Mouse (Mus musculus): ENCODE results near the gene Pde1b. TPM values are rescaled to one million over a fixed set of nuclear protein-coding genes. Genes with fewer than 3 reads are reported as not detected.

Pde1b gene
- polyA plus RNA-seq, 1 experiment from 2014 or later = 99.0 TPM

GRCm38 (mm10) chr15:103500723-103501122 lies 2.1 kb upstream of the Pde1b start:
- Histone ChIP-seq H3K4me2 (ENCODE audit: low read depth, low read length) (no peak overlapping the region), H3K36me3 (ENCODE audit: control insufficient read depth, insufficient read depth, low read length) (no peaks in the 10 kb centered on the region), H3K4me3 (ENCODE audit: low read depth, low read length) (no peak overlapping the region), H3K4me1 (ENCODE audit: control insufficient read depth, insufficient read depth, low read length) (peaks cover 19% of the 10 kb centered on the region), H3K27me3 (ENCODE audit: control insufficient read depth, insufficient read depth, low read length) (no peaks in the 10 kb centered on the region), H3K9me3 (ENCODE audit: control insufficient read depth, low read length) (no peaks in the 10 kb centered on the region), H3K27ac (ENCODE audit: low read depth, low read length) (no peak overlapping the region), H3K9ac (replicated peaks; ENCODE audit: low read depth, low read length) (no peak overlapping the region)
- 53% methylated on average over 1 of the region's 1 CpGs for WGBS
- ATAC-seq (ENCODE audit: low read depth) = no peak

GRCm38 (mm10) chr15:103501186-103501585 lies 1.6 kb upstream of the Pde1b start:
- Histone ChIP-seq H3K36me3 (ENCODE audit: control insufficient read depth, insufficient read depth, low read length) (no peaks in the 10 kb centered on the region), H3K4me3 (ENCODE audit: low read depth, low read length) (no peak overlapping the region), H3K4me1 (ENCODE audit: control insufficient read depth, insufficient read depth, low read length) (peaks cover 20% of the 10 kb centered on the region), H3K27ac (ENCODE audit: low read depth, low read length) (no peak overlapping the region), H3K9me3 (ENCODE audit: control insufficient read depth, low read length) (no peaks in the 10 kb centered on the region), H3K27me3 (ENCODE audit: control insufficient read depth, insufficient read depth, low read length) (no peaks in the 10 kb centered on the region), H3K4me2 (ENCODE audit: low read depth, low read length) (no peak overlapping the region), H3K9ac (replicated peaks; ENCODE audit: low read depth, low read length) (no peak overlapping the region)
- WGBS = 79% methylated on average over 2 of the region's 2 CpGs
- ATAC-seq (ENCODE audit: low read depth) = no peak

GRCm38 (mm10) chr15:103503251-103503600 lies 392 bp downstream of the Pde1b start:
- H3K4me1 ChIP-seq (ENCODE audit: control insufficient read depth, insufficient read depth, low read length) = peaks cover 22% of the 10 kb centered on the region
- H3K9me3 ChIP-seq (ENCODE audit: control insufficient read depth, low read length) = no peaks in the 10 kb centered on the region
- H3K36me3 ChIP-seq (ENCODE audit: control insufficient read depth, insufficient read depth, low read length) = no peaks in the 10 kb centered on the region
- H3K9ac ChIP-seq (replicated peaks; ENCODE audit: low read depth, low read length) = peak overlapping the region; percentile 85
- H3K27me3 ChIP-seq (ENCODE audit: control insufficient read depth, insufficient read depth, low read length) = no peaks in the 10 kb centered on the region
- H3K27ac ChIP-seq (ENCODE audit: low read depth, low read length) = peak overlapping the region; percentile 74
- ATAC-seq (ENCODE audit: low read depth) = peak; percentile 59
- H3K4me3 ChIP-seq (ENCODE audit: low read depth, low read length) = peak overlapping the region; percentile 68
- WGBS = under 1% methylated on average over 15 of the region's 15 CpGs
- H3K4me2 ChIP-seq (ENCODE audit: low read depth, low read length) = peak overlapping the region; percentile 72

GRCm38 (mm10) chr15:103503660-103504059 lies 826 bp downstream of the Pde1b start:
- ATAC-seq (ENCODE audit: low read depth) = peak; percentile 55
- 27% methylated on average over 12 of the region's 12 CpGs for WGBS
- peaks cover 22% of the 10 kb centered on the region for H3K4me1 ChIP-seq (ENCODE audit: control insufficient read depth, insufficient read depth, low read length)
- H3K27me3 ChIP-seq (ENCODE audit: control insufficient read depth, insufficient read depth, low read length) = no peaks in the 10 kb centered on the region
- no peaks in the 10 kb centered on the region for H3K9me3 ChIP-seq (ENCODE audit: control insufficient read depth, low read length)
- H3K4me3 ChIP-seq (ENCODE audit: low read depth, low read length) = peak overlapping the region; percentile 68
- peak overlapping the region; percentile 85 for H3K9ac ChIP-seq (replicated peaks; ENCODE audit: low read depth, low read length)
- H3K27ac ChIP-seq (ENCODE audit: low read depth, low read length) = peak overlapping the region; percentile 74; the same call in 1 of the 2 replicates
- H3K4me2 ChIP-seq (ENCODE audit: low read depth, low read length) = peak overlapping the region; percentile 72
- H3K36me3 ChIP-seq (ENCODE audit: control insufficient read depth, insufficient read depth, low read length) = no peaks in the 10 kb centered on the region

GRCm38 (mm10) chr15:103509317-103509716 lies 6.5 kb downstream of the Pde1b start:
- Histone ChIP-seq H3K9me3 (ENCODE audit: control insufficient read depth, low read length) (no peaks in the 10 kb centered on the region), H3K4me3 (ENCODE audit: low read depth, low read length) (no peak overlapping the region), H3K4me1 (ENCODE audit: control insufficient read depth, insufficient read depth, low read length) (peaks cover 28% of the 10 kb centered on the region), H3K36me3 (ENCODE audit: control insufficient read depth, insufficient read depth, low read length) (no peaks in the 10 kb centered on the region), H3K27me3 (ENCODE audit: control insufficient read depth, insufficient read depth, low read length) (no peaks in the 10 kb centered on the region), H3K4me2 (ENCODE audit: low read depth, low read length) (no peak overlapping the region), H3K27ac (ENCODE audit: low read depth, low read length) (peak overlapping the region; percentile 12; the same call in 1 of the 2 replicates), H3K9ac (replicated peaks; ENCODE audit: low read depth, low read length) (no peak overlapping the region)
- WGBS = 48% methylated on average over 3 of the region's 3 CpGs
- ATAC-seq (ENCODE audit: low read depth) = no peak

- no peak overlapping the region for H3K4me3 ChIP-seq (ENCODE audit: low read depth, low read length)
- no peaks in the 10 kb centered on the region for H3K36me3 ChIP-seq (ENCODE audit: control insufficient read depth, insufficient read depth, low read length)
- H3K27me3 ChIP-seq (ENCODE audit: control insufficient read depth, insufficient read depth, low read length) = no peaks in the 10 kb centered on the region
- WGBS = 64% methylated on average over 1 of the region's 1 CpGs
- H3K9ac ChIP-seq (replicated peaks; ENCODE audit: low read depth, low read length) = no peak overlapping the region
- H3K4me1 ChIP-seq (ENCODE audit: control insufficient read depth, insufficient read depth, low read length) = peaks cover 21% of the 10 kb centered on the region
- H3K9me3 ChIP-seq (ENCODE audit: control insufficient read depth, low read length) = no peaks in the 10 kb centered on the region
- ATAC-seq (ENCODE audit: low read depth) = no peak
- no peak overlapping the region for H3K27ac ChIP-seq (ENCODE audit: low read depth, low read length)
- H3K4me2 ChIP-seq (ENCODE audit: low read depth, low read length) = no peak overlapping the region
These were observed 8.8 kb downstream of the Pde1b start for GRCm38 (mm10) chr15:103511652-103512051.

GRCm38 (mm10) chr15:103513621-103514031 lies 10.8 kb downstream of the Pde1b start:
- no peaks in the 10 kb centered on the region for H3K9me3 ChIP-seq (ENCODE audit: control insufficient read depth, low read length)
- peaks cover 21% of the 10 kb centered on the region for H3K4me1 ChIP-seq (ENCODE audit: control insufficient read depth, insufficient read depth, low read length)
- peak; percentile 47 for ATAC-seq (ENCODE audit: low read depth)
- peak overlapping the region; percentile 42 for H3K4me2 ChIP-seq (ENCODE audit: low read depth, low read length)
- 6% methylated on average over 7 of the region's 7 CpGs for WGBS
- no peaks in the 10 kb centered on the region for H3K36me3 ChIP-seq (ENCODE audit: control insufficient read depth, insufficient read depth, low read length)
- H3K9ac ChIP-seq (replicated peaks; ENCODE audit: low read depth, low read length) = no peak overlapping the region
- H3K27ac ChIP-seq (ENCODE audit: low read depth, low read length) = peak overlapping the region; percentile 75
- no peaks in the 10 kb centered on the region for H3K27me3 ChIP-seq (ENCODE audit: control insufficient read depth, insufficient read depth, low read length)
- H3K4me3 ChIP-seq (ENCODE audit: low read depth, low read length) = 0 out of 2 replicates have a peak overlapping the region, but pooled peaks have one; percentile 14

GRCm38 (mm10) chr15:103514119-103514518 lies 11.3 kb downstream of the Pde1b start:
- peak overlapping the region; percentile 14; the same call in 1 of the 2 replicates for H3K4me3 ChIP-seq (ENCODE audit: low read depth, low read length)
- peaks cover 26% of the 10 kb centered on the region for H3K4me1 ChIP-seq (ENCODE audit: control insufficient read depth, insufficient read depth, low read length)
- no peaks in the 10 kb centered on the region for H3K27me3 ChIP-seq (ENCODE audit: control insufficient read depth, insufficient read depth, low read length)
- H3K36me3 ChIP-seq (ENCODE audit: control insufficient read depth, insufficient read depth, low read length) = no peaks in the 10 kb centered on the region
- 1% methylated on average over 10 of the region's 10 CpGs for WGBS
- 0 out of 2 replicates have a peak overlapping the region, but pooled peaks have one; percentile 37 for H3K9ac ChIP-seq (replicated peaks; ENCODE audit: low read depth, low read length)
- peak overlapping the region; percentile 75 for H3K27ac ChIP-seq (ENCODE audit: low read depth, low read length)
- H3K9me3 ChIP-seq (ENCODE audit: control insufficient read depth, low read length) = no peaks in the 10 kb centered on the region
- H3K4me2 ChIP-seq (ENCODE audit: low read depth, low read length) = peak overlapping the region; percentile 42
- ATAC-seq (ENCODE audit: low read depth) = peak; percentile 92

- Histone ChIP-seq H3K4me3 (ENCODE audit: low read depth, low read length) (no peak overlapping the region), H3K27ac (ENCODE audit: low read depth, low read length) (no peak overlapping the region), H3K4me2 (ENCODE audit: low read depth, low read length) (peak overlapping the region; percentile 42; the same call in 1 of the 2 replicates), H3K36me3 (ENCODE audit: control insufficient read depth, insufficient read depth, low read length) (no peaks in the 10 kb centered on the region), H3K9me3 (ENCODE audit: control insufficient read depth, low read length) (no peaks in the 10 kb centered on the region), H3K4me1 (ENCODE audit: control insufficient read depth, insufficient read depth, low read length) (peaks cover 28% of the 10 kb centered on the region), H3K9ac (replicated peaks; ENCODE audit: low read depth, low read length) (no peak overlapping the region), H3K27me3 (ENCODE audit: control insufficient read depth, insufficient read depth, low read length) (no peaks in the 10 kb centered on the region)
- 49% methylated on average over 3 of the region's 3 CpGs for WGBS
- no peak for ATAC-seq (ENCODE audit: low read depth)
These were observed 12.1 kb downstream of the Pde1b start for GRCm38 (mm10) chr15:103514914-103515313.

All from neural tube, embryonic 14.5 days (tissue).